ENCODE assay signal across 19 mouse cellular contexts in genomic region chr7:27406481-27406880, GRCm38 (mm10). TPM values are rescaled to one million over a fixed set of nuclear protein-coding genes. Genes with fewer than 3 reads are reported as not detected.
DNase-seq lines count a peak whose midpoint lies in the region; ATAC-seq and TF ChIP-seq lines count a peak whose summit lies in the region.
"Had no signal": no experiment of that assay in that cellular context is flagged by ENCODE, and none has a peak within 500 bp of the region (broad histone marks: within the 10 kb centered on the region; RNA-seq: fewer than 3 reads in every experiment).

No protein-coding gene starts in this region.

- H3K36me3 ChIP-seq in hindbrain, postnatal 0 days (ENCODE audit: insufficient read depth, low read length), result peaks cover 10% of the 10 kb centered on the region; the same call in 1 of the 2 replicates
- no peaks in the 10 kb centered on the region for H3K36me3 ChIP-seq in hindbrain, embryonic 12.5 days
- H3K36me3 ChIP-seq in midbrain, postnatal 0 days (ENCODE audit: insufficient read depth, low read length), result peaks cover 23% of the 10 kb centered on the region
- peaks cover 5% of the 10 kb centered on the region; the same call in 1 of the 2 replicates for H3K36me3 ChIP-seq in midbrain, embryonic 16.5 days (ENCODE audit: control insufficient read depth, insufficient read depth, low read length)
- H3K36me3 ChIP-seq: G1E; heart, embryonic 15.5 days; stomach, embryonic 15.5 days had no signal

- WGBS in hindbrain, postnatal 0 days, result 87% methylated on average over 7 of the region's 7 CpGs
- 83% methylated on average over 7 of the region's 7 CpGs for WGBS in hindbrain, embryonic 12.5 days
- WGBS in midbrain, postnatal 0 days, result 85% methylated on average over 7 of the region's 7 CpGs
- 85% methylated on average over 7 of the region's 7 CpGs for WGBS in midbrain, embryonic 16.5 days

- peak; percentile 32 for DNase-seq in CD4-positive, CD25-positive, alpha-beta regulatory T cell, adult 2 months (ENCODE audit: low read depth, low spot score)
- peak; percentile 27 for DNase-seq in hindbrain, postnatal 0 days (ENCODE audit: low spot score)
- DNase-seq in midbrain, postnatal 0 days (ENCODE audit: low spot score), result no peak
- DNase-seq in ovary, postnatal 14 days (ENCODE audit: low spot score), result no peak
- DNase-seq: cerebellum, adult 11 months; embryo, embryonic 11 days; kidney, postnatal 10 days; thymus, postnatal 14 days had no signal

- H3K4me2 ChIP-seq in hindbrain, postnatal 0 days (ENCODE audit: low read depth, low read length), result no peak overlapping the region
- no peak overlapping the region for H3K4me2 ChIP-seq in hindbrain, embryonic 12.5 days (replicated peaks)
- no peak overlapping the region for H3K4me2 ChIP-seq in midbrain, postnatal 0 days (ENCODE audit: low read depth, low read length, poor library complexity, severe bottlenecking)
- no peak overlapping the region for H3K4me2 ChIP-seq in midbrain, embryonic 16.5 days (ENCODE audit: low read length)
- H3K4me2 ChIP-seq: heart, embryonic 15.5 days; midbrain, embryonic 11.5 days; stomach, embryonic 15.5 days had no signal

- peak; percentile 40 for TF ChIP-seq CTCF in hindbrain, postnatal 0 days (IDR thresholded peaks at IDR 0.05; ENCODE audit: low read depth)
- peak; percentile 54 for TF ChIP-seq CTCF in midbrain, postnatal 0 days (IDR thresholded peaks at IDR 0.05)

- no peak overlapping the region for H3K4me3 ChIP-seq in hindbrain, postnatal 0 days (ENCODE audit: low read length)
- H3K4me3 ChIP-seq in hindbrain, embryonic 12.5 days, result no peak overlapping the region
- no peak overlapping the region for H3K4me3 ChIP-seq in midbrain, postnatal 0 days (ENCODE audit: low read depth, low read length)
- no peak overlapping the region for H3K4me3 ChIP-seq in midbrain, embryonic 16.5 days (ENCODE audit: low read depth, low read length)
- H3K4me3 ChIP-seq: heart, embryonic 15.5 days; stomach, embryonic 15.5 days had no signal

- H3K27ac ChIP-seq in hindbrain, postnatal 0 days, result no peak overlapping the region
- no peak overlapping the region for H3K27ac ChIP-seq in hindbrain, embryonic 12.5 days
- H3K27ac ChIP-seq in midbrain, postnatal 0 days (ENCODE audit: low read depth, low read length), result no peak overlapping the region
- no peak overlapping the region for H3K27ac ChIP-seq in midbrain, embryonic 16.5 days (ENCODE audit: low read length)
- H3K27ac ChIP-seq: heart, embryonic 15.5 days; stomach, embryonic 15.5 days had no signal

- ATAC-seq in CD4-positive, CD25-positive, alpha-beta regulatory T cell, adult 4 months, result no peak
- ATAC-seq in hindbrain, postnatal 0 days, result no peak
- no peak for ATAC-seq in hindbrain, embryonic 12.5 days (ENCODE audit: low FRiP score)
- ATAC-seq in midbrain, postnatal 0 days (ENCODE audit: low FRiP score), result no peak
- ATAC-seq in midbrain, embryonic 16.5 days, result no peak
- no peak for ATAC-seq in erythroid progenitor cell, adult 5-6 weeks (replicated peaks; ENCODE audit: low FRiP score, poor library complexity, severe bottlenecking)

- H3K4me1 ChIP-seq in hindbrain, postnatal 0 days (ENCODE audit: insufficient read depth, low read length), result no peaks in the 10 kb centered on the region
- peaks cover 18% of the 10 kb centered on the region for H3K4me1 ChIP-seq in hindbrain, embryonic 12.5 days
- H3K4me1 ChIP-seq in midbrain, postnatal 0 days (ENCODE audit: insufficient read depth, low read length), result 0 out of 2 replicates have a peak, but pooled peaks cover 2% of the 10 kb centered on the region
- no peaks in the 10 kb centered on the region; the same call in 1 of the 2 replicates for H3K4me1 ChIP-seq in midbrain, embryonic 16.5 days (ENCODE audit: control insufficient read depth, insufficient read depth, low read length)

- peaks cover 53% of the 10 kb centered on the region for H3K27me3 ChIP-seq in hindbrain, postnatal 0 days (ENCODE audit: insufficient read depth, low read length)
- H3K27me3 ChIP-seq in hindbrain, embryonic 12.5 days, result peaks cover 95% of the 10 kb centered on the region
- peaks cover 44% of the 10 kb centered on the region for H3K27me3 ChIP-seq in midbrain, postnatal 0 days (ENCODE audit: insufficient read depth, low read length)
- H3K27me3 ChIP-seq in midbrain, embryonic 16.5 days (ENCODE audit: control insufficient read depth, insufficient read depth, low read depth, low read length), result peaks cover 73% of the 10 kb centered on the region

- H3K9ac ChIP-seq in hindbrain, postnatal 0 days (replicated peaks; ENCODE audit: low read length), result no peak overlapping the region
- H3K9ac ChIP-seq in hindbrain, embryonic 12.5 days, result no peak overlapping the region
- H3K9ac ChIP-seq in midbrain, postnatal 0 days (replicated peaks; ENCODE audit: low read length, poor library complexity, severe bottlenecking), result no peak overlapping the region
- H3K9ac ChIP-seq in midbrain, embryonic 16.5 days (ENCODE audit: low read depth, low read length), result no peak overlapping the region
- H3K9ac ChIP-seq: heart, embryonic 15.5 days; stomach, embryonic 15.5 days had no signal

- H3K9me3 ChIP-seq in hindbrain, postnatal 0 days (ENCODE audit: low read length), result no peaks in the 10 kb centered on the region
- H3K9me3 ChIP-seq in hindbrain, embryonic 12.5 days (replicated peaks), result peaks cover 6% of the 10 kb centered on the region; the same call in 1 of the 2 replicates
- no peaks in the 10 kb centered on the region for H3K9me3 ChIP-seq in midbrain, postnatal 0 days (ENCODE audit: low read length)
- 0 out of 2 replicates have a peak, but pooled peaks cover 6% of the 10 kb centered on the region for H3K9me3 ChIP-seq in midbrain, embryonic 16.5 days (replicated peaks; ENCODE audit: control insufficient read depth, low read length, poor library complexity, severe bottlenecking)
- H3K9me3 ChIP-seq: stomach, embryonic 15.5 days had no signal

RNA-seq across cellular contexts. Expression of gene Sptbn4, which starts 41.0 kb away (rescaled TPM):
- under 1 TPM; 0.28 to 0.32 TPM for polyA plus RNA-seq in CD4-positive, CD25-positive, alpha-beta regulatory T cell, adult 4 months (2017; shearing (Covaris generic))
- total RNA-seq in hindbrain, postnatal 0 days (2014; rRNA removed), result 24.1 and 24.8 TPM in 2 replicates
- 2.8 and 3.4 TPM in 2 replicates for polyA plus RNA-seq in hindbrain, postnatal 0 days (2015; fragmentation: Nextera tagmentation; extraction: Ambion mirVana)
- 0.90 and 1.1 TPM in 2 replicates for polyA plus RNA-seq in hindbrain, embryonic 12.5 days (2016; fragmentation: Nextera tagmentation; extraction: Ambion mirVana)
- total RNA-seq in midbrain, postnatal 0 days (2014; rRNA removed), result 27.1 and 36.3 TPM in 2 replicates
- polyA plus RNA-seq in midbrain, postnatal 0 days (2015; fragmentation: Nextera tagmentation; extraction: Ambion mirVana), result 3.4 and 4.0 TPM in 2 replicates
- polyA plus RNA-seq in midbrain, embryonic 16.5 days (2015; fragmentation: Nextera tagmentation; extraction: Ambion mirVana), result 3.1 and 4.4 TPM in 2 replicates
- total RNA-seq in erythroid progenitor cell, adult 5-6 weeks (2015; ENCODE audit: low replicate concordance), result not detected in 2 replicates
- 0.08 and 0.13 TPM in 2 replicates for total RNA-seq in erythroid progenitor cell, adult 5-6 weeks (2017; ENCODE audit: low replicate concordance)
- total RNA-seq: granulocyte monocyte progenitor cell, adult 5-6 weeks had no signal

RNA-seq across cellular contexts. Expression of gene Blvrb, which starts 41.3 kb away (rescaled TPM):
- polyA plus RNA-seq in CD4-positive, CD25-positive, alpha-beta regulatory T cell, adult 4 months (2017; shearing (Covaris generic)), result 10 to 100 TPM; 14.1 to 19.9 TPM
- 19.7 and 23.9 TPM in 2 replicates for total RNA-seq in hindbrain, postnatal 0 days (2014; rRNA removed)
- polyA plus RNA-seq in hindbrain, postnatal 0 days (2015; fragmentation: Nextera tagmentation; extraction: Ambion mirVana), result 23.0 and 23.4 TPM in 2 replicates
- polyA plus RNA-seq in hindbrain, embryonic 12.5 days (2016; fragmentation: Nextera tagmentation; extraction: Ambion mirVana), result 26.6 and 27.3 TPM in 2 replicates
- total RNA-seq in midbrain, postnatal 0 days (2014; rRNA removed), result 13.7 and 19.5 TPM in 2 replicates
- 15.9 and 18.3 TPM in 2 replicates for polyA plus RNA-seq in midbrain, postnatal 0 days (2015; fragmentation: Nextera tagmentation; extraction: Ambion mirVana)
- 13.2 and 15.1 TPM in 2 replicates for polyA plus RNA-seq in midbrain, embryonic 16.5 days (2015; fragmentation: Nextera tagmentation; extraction: Ambion mirVana)
- total RNA-seq in erythroid progenitor cell, adult 5-6 weeks (2015; ENCODE audit: low replicate concordance), result 538 and 642 TPM in 2 replicates
- 484 and 602 TPM in 2 replicates for total RNA-seq in erythroid progenitor cell, adult 5-6 weeks (2017; ENCODE audit: low replicate concordance)

RNA-seq across cellular contexts. Expression of gene Gm20479, which starts 49.3 kb away (rescaled TPM):
- not detected for polyA plus RNA-seq in CD4-positive, CD25-positive, alpha-beta regulatory T cell, adult 4 months (2017; shearing (Covaris generic))
- total RNA-seq in hindbrain, postnatal 0 days (2014; rRNA removed), result not detected in 2 replicates
- not detected in 2 replicates for polyA plus RNA-seq in hindbrain, postnatal 0 days (2015; fragmentation: Nextera tagmentation; extraction: Ambion mirVana)
- 0.43 and 0.59 TPM in 2 replicates for polyA plus RNA-seq in hindbrain, embryonic 12.5 days (2016; fragmentation: Nextera tagmentation; extraction: Ambion mirVana)
- not detected in 2 replicates for total RNA-seq in midbrain, postnatal 0 days (2014; rRNA removed)
- polyA plus RNA-seq in midbrain, postnatal 0 days (2015; fragmentation: Nextera tagmentation; extraction: Ambion mirVana), result not detected in 2 replicates
- not detected in 2 replicates for polyA plus RNA-seq in midbrain, embryonic 16.5 days (2015; fragmentation: Nextera tagmentation; extraction: Ambion mirVana)
- 8.0 TPM in 1 of 2 replicates, not detected in the other for total RNA-seq in erythroid progenitor cell, adult 5-6 weeks (2015; ENCODE audit: low replicate concordance)
- total RNA-seq in erythroid progenitor cell, adult 5-6 weeks (2017; ENCODE audit: low replicate concordance), result not detected in 2 replicates
- total RNA-seq: G1E; layer of hippocampus, postnatal 10 days had no signal
- polyA plus RNA-seq: frontal cortex, adult 2 months; heart, embryonic 15.5 days; midbrain, embryonic 11.5 days had no signal

RNA-seq across cellular contexts. Expression of gene Shkbp1, which starts 50.7 kb away (rescaled TPM):
- polyA plus RNA-seq in CD4-positive, CD25-positive, alpha-beta regulatory T cell, adult 4 months (2017; shearing (Covaris generic)), result 10 to 100 TPM; 49.2 to 76.0 TPM
- 27.0 and 31.2 TPM in 2 replicates for total RNA-seq in hindbrain, postnatal 0 days (2014; rRNA removed)
- 20.0 and 20.2 TPM in 2 replicates for polyA plus RNA-seq in hindbrain, postnatal 0 days (2015; fragmentation: Nextera tagmentation; extraction: Ambion mirVana)
- 72.4 and 76.2 TPM in 2 replicates for polyA plus RNA-seq in hindbrain, embryonic 12.5 days (2016; fragmentation: Nextera tagmentation; extraction: Ambion mirVana)
- total RNA-seq in midbrain, postnatal 0 days (2014; rRNA removed), result 36.3 and 42.7 TPM in 2 replicates
- polyA plus RNA-seq in midbrain, postnatal 0 days (2015; fragmentation: Nextera tagmentation; extraction: Ambion mirVana), result 24.1 and 25.1 TPM in 2 replicates
- polyA plus RNA-seq in midbrain, embryonic 16.5 days (2015; fragmentation: Nextera tagmentation; extraction: Ambion mirVana), result 47.4 and 55.1 TPM in 2 replicates
- total RNA-seq in erythroid progenitor cell, adult 5-6 weeks (2015; ENCODE audit: low replicate concordance), result 11.5 and 20.5 TPM in 2 replicates
- total RNA-seq in erythroid progenitor cell, adult 5-6 weeks (2017; ENCODE audit: low replicate concordance), result 4.7 and 5.1 TPM in 2 replicates

Comparison
In these comparisons a context has a peak if more than half of its experiments do, and no peak if none do; other contexts are left out.
1. DNase-seq: peak in CD4-positive, CD25-positive, alpha-beta regulatory T cell, adult 2 months (single experiment) and hindbrain, postnatal 0 days (single experiment); none in midbrain, postnatal 0 days (single experiment) and ovary, postnatal 14 days (single experiment).